In the genomic region with DNA sequence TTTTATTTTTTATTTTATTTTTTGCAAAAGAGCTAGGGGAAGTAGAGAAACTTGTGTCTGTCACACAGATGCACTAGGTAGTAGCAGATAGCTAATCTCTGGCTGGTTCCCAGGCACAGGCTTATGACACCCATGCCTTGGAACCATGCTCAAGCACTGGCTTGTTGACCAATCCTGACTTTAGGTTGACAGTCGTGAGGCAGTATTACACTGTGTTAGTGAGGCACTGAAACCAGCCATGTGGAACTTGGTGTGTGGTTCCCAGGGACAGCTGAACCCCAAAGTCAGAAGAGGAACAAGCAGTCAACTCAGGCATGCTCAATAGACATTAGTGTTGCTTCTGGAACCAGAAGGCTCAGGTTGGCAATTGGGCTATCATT, we compare ENCODE assay signal across 11 mouse cellular contexts.
DNase-seq lines count a peak whose midpoint lies in the region; ATAC-seq and TF ChIP-seq lines count a peak whose summit lies in the region.
"Had no signal": no experiment of that assay in that cellular context is flagged by ENCODE, and none has a peak within 500 bp of the region (broad histone marks: within the 10 kb centered on the region; RNA-seq: fewer than 3 reads in every experiment).

No protein-coding gene starts in this region.

- peak overlapping the region; percentile 70 for H3K27ac ChIP-seq in layer of hippocampus, adult 2 months
- H3K27ac ChIP-seq: liver, embryonic 15.5 days had no signal

- H3K4me3 ChIP-seq in layer of hippocampus, adult 2 months, result no peak overlapping the region
- H3K4me3 ChIP-seq: liver, embryonic 15.5 days had no signal

- no peak for TF ChIP-seq CTCF in layer of hippocampus, adult 2 months (conservative IDR thresholded peaks at IDR 0.05)

- peak; percentile 79 for ATAC-seq in common myeloid progenitor, adult 5-6 weeks (replicated peaks; ENCODE audit: low read depth, poor library complexity, severe bottlenecking)

- intact Hi-C loops in gastrocnemius, postnatal 14 days (cut with DNase I; ENCODE audit: low total_unique reads), result no loop called here

- DNase-seq in gastrocnemius, adult 18-20 months (ENCODE audit: low spot score), result peak; percentile 33
- DNase-seq in gastrocnemius, postnatal 14 days, result no peak
- DNase-seq in layer of hippocampus, adult 2 months (ENCODE audit: low spot score in 2 of 2), result no peak
- DNase-seq in layer of hippocampus, postnatal 10 days (ENCODE audit: low spot score in 2 of 2), result no peak
- DNase-seq in fat pad, adult 2 months (ENCODE audit: extremely low read depth, low read depth, low spot score), result peak; percentile 57
- DNase-seq in frontal cortex, postnatal 14 days (ENCODE audit: low spot score in 2 of 2), result no peak
- DNase-seq: kidney, postnatal 10 days; right cerebral cortex, adult 18-20 months; thymus, postnatal 14 days had no signal

Comparison
In these comparisons a context has a peak if more than half of its experiments do, and no peak if none do; other contexts are left out.
1. DNase-seq: peak in gastrocnemius, adult 18-20 months (single experiment) and fat pad, adult 2 months (single experiment); none in gastrocnemius, postnatal 14 days (single experiment), layer of hippocampus, adult 2 months (0 of 2), layer of hippocampus, postnatal 10 days (0 of 2) and frontal cortex, postnatal 14 days (0 of 2).